Mouse (Mus musculus): ENCODE measurements at regions not wholly inside any gene's neighbourhood (a gene's known extent, or its start where the extent isn't known, plus 50 kb on each side); places are given as distances from the start of the nearest gene placed in this dataset.
A peak's percentile ranks its signal among the peaks of the same experiment; 100 is the strongest.

DNA sequence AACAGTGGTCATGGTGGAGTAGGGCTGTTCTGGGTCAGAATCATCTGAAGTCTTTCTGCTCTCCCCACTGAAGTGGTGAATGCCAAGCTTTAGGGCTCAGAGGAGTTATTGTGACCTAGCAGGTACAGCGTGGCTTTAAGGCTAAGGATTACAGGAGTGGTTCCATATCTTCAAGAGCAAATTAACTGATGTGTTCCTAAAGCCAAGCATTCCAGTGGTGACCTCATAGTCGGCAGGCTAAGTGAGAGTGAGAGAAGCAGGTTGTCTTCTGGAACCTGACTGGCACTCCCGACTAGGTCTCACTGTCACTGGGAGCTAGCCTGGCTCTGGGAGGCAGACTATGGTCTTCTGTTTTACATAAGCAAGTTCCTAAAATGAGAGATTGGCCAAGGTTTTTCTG is 116.3 kb downstream of the Snx18 start:
- Histone ChIP-seq H3K79me3 (ENCODE audit: low read depth) (no peaks in the 10 kb centered on the region), H3K79me2 (ENCODE audit: control insufficient read depth, insufficient read depth) (no peaks in the 10 kb centered on the region), H3K4me3 (ENCODE audit: insufficient read depth, poor library complexity, severe bottlenecking) (no peak overlapping the region), H3K27me3 (ENCODE audit: control insufficient read depth, insufficient read depth, insufficient read length) (no peaks in the 10 kb centered on the region), H3K36me3 (ENCODE audit: control insufficient read depth, insufficient read depth) (no peaks in the 10 kb centered on the region), H3ac (ENCODE audit: control insufficient read depth, insufficient read length, low read depth) (no peak overlapping the region)
- TF ChIP-seq FOSL1 (IDR thresholded peaks at IDR 0.05; ENCODE audit: insufficient read depth, low read length, poor library complexity, severe bottlenecking) = no peak
- no peak for TF ChIP-seq MYOD1 (IDR thresholded peaks at IDR 0.05; ENCODE audit: control insufficient read depth, insufficient read length, low read depth)
- TF ChIP-seq USF1 (IDR thresholded peaks at IDR 0.05; ENCODE audit: low read depth) = no peak
- TF ChIP-seq MAX (IDR thresholded peaks at IDR 0.05) = no peak
- TF ChIP-seq MYOG (IDR thresholded peaks at IDR 0.05; ENCODE audit: control insufficient read depth, extremely low read depth, insufficient read length) = no peak
- no peak for TF ChIP-seq CEBPB (IDR thresholded peaks at IDR 0.05; ENCODE audit: low read depth)
- no peak for TF ChIP-seq CTCF (IDR thresholded peaks at IDR 0.05; ENCODE audit: control insufficient read depth, insufficient read depth, insufficient read length)

DNA sequence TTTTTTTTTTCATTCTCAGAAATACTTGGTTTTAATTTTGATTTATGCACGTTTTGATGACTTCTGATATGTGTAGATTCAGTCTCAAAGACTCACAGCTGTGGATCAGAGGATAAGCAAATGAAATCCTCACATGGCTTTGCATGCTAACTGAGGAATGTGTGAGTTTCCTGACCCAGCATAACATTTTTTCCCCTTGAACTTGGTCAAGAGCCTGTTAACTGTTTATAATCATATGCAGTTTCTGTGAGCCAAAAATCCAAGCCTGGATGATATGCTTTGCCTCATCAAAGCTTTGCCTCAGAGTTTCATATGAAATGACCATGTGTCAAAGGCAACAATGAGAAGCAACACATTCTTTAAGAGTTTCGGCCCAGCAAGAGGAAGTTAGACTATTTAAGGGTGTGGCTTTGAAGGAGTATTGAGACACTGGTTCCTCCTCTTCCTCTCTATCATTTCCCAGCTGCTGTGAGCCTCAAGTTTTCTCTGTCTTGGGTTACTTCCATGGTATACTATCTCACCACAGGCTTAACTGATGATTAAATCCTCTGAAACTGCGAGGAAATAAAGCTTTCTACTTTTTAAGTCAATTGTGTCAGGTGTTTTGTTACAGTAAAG is 117.9 kb downstream of the Snx18 start:
- no peaks in the 10 kb centered on the region for H3K36me3 ChIP-seq (ENCODE audit: control insufficient read depth, insufficient read depth)
- H3K79me3 ChIP-seq (ENCODE audit: low read depth) = no peaks in the 10 kb centered on the region
- H3K27me3 ChIP-seq (ENCODE audit: control insufficient read depth, insufficient read depth, insufficient read length) = no peaks in the 10 kb centered on the region
- no peak overlapping the region for H3K4me3 ChIP-seq (ENCODE audit: insufficient read depth, poor library complexity, severe bottlenecking)
- TF ChIP-seq FOSL1 (IDR thresholded peaks at IDR 0.05; ENCODE audit: insufficient read depth, low read length, poor library complexity, severe bottlenecking) (no peak), MYOD1 (IDR thresholded peaks at IDR 0.05; ENCODE audit: control insufficient read depth, insufficient read length, low read depth) (no peak), CEBPB (IDR thresholded peaks at IDR 0.05; ENCODE audit: low read depth) (no peak), MAX (IDR thresholded peaks at IDR 0.05) (no peak), MYOG (IDR thresholded peaks at IDR 0.05; ENCODE audit: control insufficient read depth, extremely low read depth, insufficient read length) (no peak), USF1 (IDR thresholded peaks at IDR 0.05; ENCODE audit: low read depth) (no peak), CTCF (IDR thresholded peaks at IDR 0.05; ENCODE audit: control insufficient read depth, insufficient read depth, insufficient read length) (no peak)
- no peaks in the 10 kb centered on the region for H3K79me2 ChIP-seq (ENCODE audit: control insufficient read depth, insufficient read depth)
- no peak overlapping the region for H3ac ChIP-seq (ENCODE audit: control insufficient read depth, insufficient read length, low read depth)

DNA sequence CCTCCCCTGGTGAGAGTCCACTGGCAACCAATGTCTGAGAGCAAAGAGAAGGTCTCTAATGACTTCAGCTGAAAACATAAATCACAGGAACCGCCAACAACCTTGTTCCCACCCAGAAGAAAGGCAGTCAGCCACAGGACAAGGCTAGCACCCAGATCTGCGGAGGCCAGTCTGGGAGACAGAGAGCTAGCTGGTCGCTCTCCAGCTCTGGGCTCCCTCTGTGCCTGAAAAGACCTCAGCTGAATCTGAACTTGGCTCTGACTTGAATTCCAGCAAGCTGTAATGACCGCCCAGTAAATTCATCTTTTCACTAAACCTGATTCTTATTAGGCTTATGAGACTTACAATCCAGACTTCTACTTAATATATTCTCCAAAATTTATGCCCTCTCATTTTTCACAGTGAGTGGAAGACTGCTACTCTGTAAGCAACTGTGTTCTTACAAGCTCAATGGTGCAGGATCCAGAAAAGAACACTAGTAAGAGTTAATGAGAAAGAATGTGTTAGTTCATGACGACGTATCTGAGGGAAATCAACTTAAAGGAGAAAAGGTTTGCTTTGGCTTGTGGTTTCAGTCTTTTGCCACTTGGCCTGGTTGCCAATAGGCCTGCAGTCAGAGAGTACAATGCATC is 119.2 kb downstream of the Snx18 start:
- H3ac ChIP-seq (ENCODE audit: control insufficient read depth, insufficient read length, low read depth) = no peak overlapping the region
- H3K79me2 ChIP-seq (ENCODE audit: control insufficient read depth, insufficient read depth) = no peaks in the 10 kb centered on the region
- H3K4me3 ChIP-seq (ENCODE audit: insufficient read depth, poor library complexity, severe bottlenecking) = no peak overlapping the region
- H3K36me3 ChIP-seq (ENCODE audit: control insufficient read depth, insufficient read depth) = no peaks in the 10 kb centered on the region
- H3K79me3 ChIP-seq (ENCODE audit: low read depth) = no peaks in the 10 kb centered on the region
- no peak for TF ChIP-seq CTCF (IDR thresholded peaks at IDR 0.05; ENCODE audit: control insufficient read depth, insufficient read depth, insufficient read length)
- no peak for TF ChIP-seq MYOD1 (IDR thresholded peaks at IDR 0.05; ENCODE audit: control insufficient read depth, insufficient read length, low read depth)
- TF ChIP-seq FOSL1 (IDR thresholded peaks at IDR 0.05; ENCODE audit: insufficient read depth, low read length, poor library complexity, severe bottlenecking) = no peak
- no peak for TF ChIP-seq USF1 (IDR thresholded peaks at IDR 0.05; ENCODE audit: low read depth)
- no peak for TF ChIP-seq CEBPB (IDR thresholded peaks at IDR 0.05; ENCODE audit: low read depth)
- TF ChIP-seq MAX (IDR thresholded peaks at IDR 0.05) = no peak
- no peak for TF ChIP-seq MYOG (IDR thresholded peaks at IDR 0.05; ENCODE audit: control insufficient read depth, extremely low read depth, insufficient read length)
- no peaks in the 10 kb centered on the region for H3K27me3 ChIP-seq (ENCODE audit: control insufficient read depth, insufficient read depth, insufficient read length)

DNA sequence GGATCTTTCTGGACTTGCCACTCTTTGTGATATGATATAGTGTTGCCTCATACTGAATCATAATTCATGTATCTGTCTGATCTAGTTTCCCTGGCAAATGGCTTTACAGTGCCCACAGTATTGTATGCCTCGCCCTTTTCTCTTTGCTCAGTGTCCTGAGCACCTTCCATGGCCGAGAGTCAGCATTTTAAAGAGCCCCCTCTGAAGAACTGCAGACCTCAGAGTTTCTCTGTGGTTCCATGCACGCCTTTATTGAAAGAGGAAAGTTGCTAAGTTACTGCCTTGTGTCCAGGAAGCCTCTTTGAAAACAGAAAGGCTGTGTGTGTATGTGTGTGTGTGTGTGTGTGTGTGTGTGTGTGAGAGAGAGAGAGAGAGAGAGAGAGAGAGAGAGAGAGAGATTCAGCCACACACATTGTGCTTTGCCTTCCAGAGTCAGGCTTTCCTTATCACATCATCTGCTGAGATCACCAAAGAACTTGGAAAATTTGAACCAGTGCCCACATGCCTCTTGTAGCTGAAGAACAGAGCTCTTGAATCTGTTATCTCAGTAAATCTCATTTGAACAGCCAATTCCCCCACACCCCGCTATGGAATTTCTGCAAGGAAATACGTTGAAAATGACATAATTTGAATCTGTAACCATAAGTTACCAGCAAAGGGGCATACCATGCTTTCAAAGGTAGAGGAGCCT is 122.6 kb downstream of the Snx18 start:
- TF ChIP-seq CTCF (IDR thresholded peaks at IDR 0.05; ENCODE audit: control insufficient read depth, insufficient read depth, insufficient read length) = no peak
- TF ChIP-seq CEBPB (IDR thresholded peaks at IDR 0.05; ENCODE audit: low read depth) = peak; percentile 2
- no peak overlapping the region for H3ac ChIP-seq (ENCODE audit: control insufficient read depth, insufficient read length, low read depth)
- H3K79me2 ChIP-seq (ENCODE audit: control insufficient read depth, insufficient read depth) = no peaks in the 10 kb centered on the region
- H3K27me3 ChIP-seq (ENCODE audit: control insufficient read depth, insufficient read depth, insufficient read length) = no peaks in the 10 kb centered on the region
- H3K36me3 ChIP-seq (ENCODE audit: control insufficient read depth, insufficient read depth) = no peaks in the 10 kb centered on the region
- H3K79me3 ChIP-seq (ENCODE audit: low read depth) = no peaks in the 10 kb centered on the region
- H3K4me3 ChIP-seq (ENCODE audit: insufficient read depth, poor library complexity, severe bottlenecking) = no peak overlapping the region

DNA sequence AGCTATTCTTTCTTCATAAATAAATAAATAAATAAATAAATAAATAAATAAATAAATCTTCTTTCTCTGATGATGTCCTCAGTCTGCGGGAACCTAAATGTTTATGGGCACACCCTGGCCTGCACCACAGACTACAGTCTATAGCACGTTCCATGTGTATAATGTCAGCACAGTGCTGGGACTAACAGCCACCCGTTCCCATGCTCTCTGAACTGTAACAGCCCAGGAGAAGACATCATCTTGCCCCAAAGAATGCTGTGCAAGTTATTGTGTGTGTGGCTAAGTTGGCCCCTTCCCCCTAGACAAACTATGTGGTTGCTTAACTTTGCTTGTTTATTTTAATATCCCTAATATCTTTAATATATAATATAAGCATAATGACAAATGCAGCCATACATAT is 123.2 kb downstream of the Snx18 start:
- no peaks in the 10 kb centered on the region for H3K27me3 ChIP-seq (ENCODE audit: control insufficient read depth, insufficient read depth, insufficient read length)
- H3ac ChIP-seq (ENCODE audit: control insufficient read depth, insufficient read length, low read depth) = no peak overlapping the region
- TF ChIP-seq USF1 (IDR thresholded peaks at IDR 0.05; ENCODE audit: low read depth) (no peak), MYOG (IDR thresholded peaks at IDR 0.05; ENCODE audit: control insufficient read depth, extremely low read depth, insufficient read length) (no peak), CEBPB (IDR thresholded peaks at IDR 0.05; ENCODE audit: low read depth) (no peak), MAX (IDR thresholded peaks at IDR 0.05) (no peak), FOSL1 (IDR thresholded peaks at IDR 0.05; ENCODE audit: insufficient read depth, low read length, poor library complexity, severe bottlenecking) (no peak), MYOD1 (IDR thresholded peaks at IDR 0.05; ENCODE audit: control insufficient read depth, insufficient read length, low read depth) (no peak), CTCF (IDR thresholded peaks at IDR 0.05; ENCODE audit: control insufficient read depth, insufficient read depth, insufficient read length) (no peak)
- no peaks in the 10 kb centered on the region for H3K79me2 ChIP-seq (ENCODE audit: control insufficient read depth, insufficient read depth)
- no peaks in the 10 kb centered on the region for H3K36me3 ChIP-seq (ENCODE audit: control insufficient read depth, insufficient read depth)
- no peak overlapping the region for H3K4me3 ChIP-seq (ENCODE audit: insufficient read depth, poor library complexity, severe bottlenecking)
- H3K79me3 ChIP-seq (ENCODE audit: low read depth) = no peaks in the 10 kb centered on the region

Data from C2C12 (cell line).